Mouse (Mus musculus) midbrain, postnatal 0 days (tissue): ENCODE measurements at regions not wholly inside any gene's neighbourhood (a gene's known extent, or its start where the extent isn't known, plus 50 kb on each side); places are given as distances from the start of the nearest gene placed in this dataset.

Experiments used
- ATAC-seq: fragments of 200-750 bp; cut with Nextera tagmentation; 2 replicates; pipeline ENCODE4 v1.8.0; 2017; ENCODE audit warnings: moderate number of reproducible peaks, mild to moderate bottlenecking, moderate TSS enrichment, moderate library complexity; ENCODE audit not compliant: low FRiP score
- DNase-seq: peaks from one replicate; pipeline ENCODE4 v3.0.0-alpha.2; 2015; ENCODE audit warnings: low spot score
- H3K27ac ChIP-seq: fragments of 300-500 bp; sonication (generic); 2 replicates; pipeline ENCODE4 v1.5.1; 2014; ENCODE audit warnings: low read depth, mild to moderate bottlenecking, low read length, mixed read lengths
- H3K27me3 ChIP-seq: fragments of 300-500 bp; sonication (generic); 2 replicates; pipeline ENCODE4 v1.6.1; 2014; ENCODE audit warnings: low read length, control low read depth, mixed read lengths; ENCODE audit not compliant: insufficient read depth
- H3K36me3 ChIP-seq: fragments of 300-500 bp; sonication (generic); 2 replicates; pipeline ENCODE4 v1.6.1; 2014; ENCODE audit warnings: low read length, control low read depth, mixed read lengths; ENCODE audit not compliant: insufficient read depth
- H3K4me1 ChIP-seq: fragments of 300-500 bp; sonication (generic); 2 replicates; pipeline ENCODE4 v1.6.1; 2014; ENCODE audit warnings: mild to moderate bottlenecking, control low read depth, antibody characterized with exemption, low read length, mixed read lengths; ENCODE audit not compliant: insufficient read depth
- H3K4me2 ChIP-seq: fragments of 300-500 bp; sonication (generic); 2 replicates; pipeline ENCODE4 v1.6.1; 2014; ENCODE audit warnings: low read depth, mild to moderate bottlenecking, low read length, mixed read lengths; ENCODE audit not compliant: poor library complexity, severe bottlenecking
- H3K4me3 ChIP-seq: fragments of 300-500 bp; sonication (generic); 2 replicates; pipeline ENCODE4 v1.5.1; 2014; ENCODE audit warnings: low read depth, mild to moderate bottlenecking, low read length, moderate library complexity
- H3K9ac ChIP-seq: fragments of 300-500 bp; sonication (generic); replicated peaks from 2 replicates; pipeline ENCODE4 v1.6.1; 2014; ENCODE audit warnings: mild to moderate bottlenecking, low read length, moderate library complexity, mixed read lengths; ENCODE audit not compliant: poor library complexity, severe bottlenecking
- H3K9me3 ChIP-seq: fragments of 300-500 bp; sonication (generic); 2 replicates; pipeline ENCODE4 v1.6.1; 2016; ENCODE audit warnings: low read length, control low read depth
- CTCF ChIP-seq: IDR thresholded peaks from 2 replicates; pipeline ENCODE4 v1.5.1; 2016; ENCODE audit warnings: antibody characterized with exemption, mild to moderate bottlenecking
- WGBS: fragments of 180-500 bp; shearing (Covaris S2); extraction: QIAGEN DNeasy Blood & Tissue Kit; methylation state at CpG from one replicate; pipeline ENCODE4 v1.1.7; 2014; 5-methylcytosine and 5-hydroxymethylcytosine counted together

DNA sequence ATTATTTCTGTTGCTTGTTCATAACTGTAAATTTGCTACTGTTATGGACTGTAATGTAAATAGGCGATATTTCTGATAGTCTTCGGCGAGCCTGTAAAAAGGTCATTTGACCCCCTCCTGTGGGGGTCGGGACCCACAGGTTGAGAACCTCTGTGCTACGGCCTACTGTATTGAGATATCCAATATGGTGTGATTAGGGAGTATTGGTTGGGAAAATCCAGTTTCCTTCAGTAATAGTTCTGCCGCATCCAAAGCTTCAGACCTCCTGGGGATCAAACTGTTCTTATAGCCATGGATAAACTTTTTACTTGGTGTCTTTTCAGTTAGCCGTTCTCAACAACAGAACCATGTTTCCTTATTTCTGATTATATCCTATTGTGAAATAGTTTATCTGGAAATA, 136.5 kb upstream of the Samsn1 start:
- no peak for TF ChIP-seq CTCF
- Histone ChIP-seq H3K9ac (no peak overlapping the region), H3K4me2 (no peak overlapping the region), H3K4me3 (no peak overlapping the region), H3K27me3 (no peaks in the 10 kb centered on the region), H3K36me3 (no peaks in the 10 kb centered on the region), H3K27ac (no peak overlapping the region), H3K9me3 (no peaks in the 10 kb centered on the region), H3K4me1 (no peaks in the 10 kb centered on the region)
- 93% methylated on average over 7 of the region's 7 CpGs for WGBS
- DNase-seq = no peak
- no peak for ATAC-seq

DNA sequence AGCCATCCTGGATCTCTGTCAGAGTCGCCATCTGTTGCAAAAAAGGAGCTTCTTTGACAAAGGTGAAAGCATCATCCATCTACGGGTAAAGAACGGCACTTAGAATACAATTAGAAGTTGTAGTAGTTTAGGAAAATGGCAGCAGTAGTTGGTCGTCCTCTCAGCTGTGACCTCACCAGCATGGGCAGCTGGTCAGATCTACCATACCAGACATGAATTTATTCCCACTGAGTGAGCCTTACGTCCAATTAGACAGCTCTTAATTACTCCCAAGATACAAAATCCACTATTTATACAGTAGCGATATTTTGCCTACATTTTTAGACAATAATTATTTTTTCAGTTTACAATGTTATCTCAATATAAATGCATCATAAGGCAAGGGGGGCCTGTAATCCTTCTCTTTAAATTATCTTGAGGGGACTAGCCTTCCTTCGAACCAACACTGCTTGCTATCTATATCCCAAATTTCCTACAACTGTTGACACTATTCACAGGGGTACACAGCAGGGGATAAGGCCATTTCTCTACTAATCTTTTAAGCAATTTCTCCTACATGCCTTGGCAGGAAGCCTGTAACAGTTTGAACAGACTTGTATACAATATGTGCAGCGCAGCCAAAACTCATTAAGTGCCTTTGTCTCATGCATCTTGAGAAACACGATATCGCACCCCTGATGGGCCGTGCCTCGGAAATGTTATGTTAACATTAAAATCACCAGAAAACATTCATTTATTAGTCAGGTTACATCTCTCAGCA, 131.9 kb upstream of the Samsn1 start:
- Histone ChIP-seq H3K9me3 (no peaks in the 10 kb centered on the region), H3K27me3 (no peaks in the 10 kb centered on the region), H3K4me1 (no peaks in the 10 kb centered on the region), H3K27ac (no peak overlapping the region), H3K36me3 (no peaks in the 10 kb centered on the region), H3K9ac (no peak overlapping the region), H3K4me2 (no peak overlapping the region), H3K4me3 (no peak overlapping the region)
- DNase-seq (peak; percentile 77), ATAC-seq (no peak)
- 70% methylated on average over 12 of the region's 12 CpGs for WGBS
- no peak for TF ChIP-seq CTCF

DNA sequence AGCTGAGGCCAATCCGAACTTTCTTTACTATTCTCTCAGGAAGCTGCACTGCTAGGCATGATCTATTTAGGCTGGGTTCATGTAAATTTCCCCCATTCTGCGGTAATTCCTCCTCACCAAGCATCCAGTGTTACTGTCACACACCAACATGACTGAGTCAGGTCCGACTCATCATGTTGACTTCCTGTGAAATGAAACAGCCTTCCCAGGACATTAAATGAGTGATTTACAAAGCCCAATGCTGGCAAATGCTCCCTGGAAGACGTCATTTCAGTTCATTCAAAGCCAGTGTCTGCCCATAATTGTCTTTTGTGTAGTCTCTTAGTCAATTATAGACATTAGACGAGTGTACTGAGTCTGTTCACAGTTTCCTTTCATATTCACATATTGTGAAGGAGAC, 127.5 kb upstream of the Samsn1 start:
- Histone ChIP-seq H3K27ac (no peak overlapping the region), H3K4me1 (no peaks in the 10 kb centered on the region), H3K4me2 (no peak overlapping the region), H3K27me3 (no peaks in the 10 kb centered on the region), H3K9me3 (no peaks in the 10 kb centered on the region), H3K9ac (no peak overlapping the region), H3K4me3 (no peak overlapping the region), H3K36me3 (no peaks in the 10 kb centered on the region)
- 82% methylated on average over 5 of the region's 5 CpGs for WGBS
- ATAC-seq (no peak), DNase-seq (no peak)
- no peak for TF ChIP-seq CTCF

DNA sequence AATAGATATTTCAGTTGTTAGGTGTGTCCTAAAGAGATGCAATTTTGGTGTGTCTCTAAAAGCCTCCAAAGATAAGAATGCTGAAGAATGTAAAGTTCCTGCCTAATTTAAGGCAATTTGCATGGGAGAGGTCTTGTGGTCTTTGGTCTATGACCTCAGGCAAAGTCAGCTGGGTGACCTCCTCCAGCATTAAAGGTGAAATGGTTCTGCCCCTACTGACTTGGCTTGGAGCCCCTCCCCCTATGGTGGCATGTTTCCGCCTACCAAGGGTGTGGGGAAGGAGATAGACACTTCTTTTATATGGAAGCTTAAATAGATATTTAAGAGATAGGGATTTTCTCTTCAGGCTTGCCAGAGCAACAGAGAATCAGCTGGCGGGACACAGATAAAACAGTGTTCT, 111.8 kb upstream of the Samsn1 start:
- DNase-seq (no peak), ATAC-seq (no peak)
- Histone ChIP-seq H3K27ac (no peak overlapping the region), H3K4me3 (no peak overlapping the region), H3K9ac (no peak overlapping the region), H3K27me3 (no peaks in the 10 kb centered on the region), H3K4me1 (no peaks in the 10 kb centered on the region), H3K4me2 (no peak overlapping the region), H3K36me3 (no peaks in the 10 kb centered on the region), H3K9me3 (no peaks in the 10 kb centered on the region)
- no peak for TF ChIP-seq CTCF
- WGBS = 84% methylated on average over 2 of the region's 2 CpGs

DNA sequence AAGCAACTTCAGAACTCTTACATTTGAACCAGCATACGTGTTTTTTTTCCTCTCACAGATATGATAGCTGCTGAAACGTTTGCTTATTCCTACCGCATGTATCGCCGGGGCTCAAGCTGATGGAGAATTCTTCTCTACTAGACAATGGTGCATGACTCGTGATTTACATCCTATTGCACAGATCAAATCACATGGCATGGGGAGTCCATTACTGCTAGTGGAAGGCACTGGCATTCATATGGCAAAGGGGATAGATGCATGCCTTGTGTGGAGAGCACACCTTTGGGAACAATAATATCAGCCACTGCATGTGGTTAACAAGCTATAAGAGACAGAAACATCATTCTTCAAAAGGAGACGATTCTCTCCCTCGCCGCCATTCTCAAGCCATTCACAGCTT, 108.4 kb upstream of the Samsn1 start:
- DNase-seq = no peak
- no peak for ATAC-seq
- Histone ChIP-seq H3K4me1 (no peaks in the 10 kb centered on the region), H3K36me3 (no peaks in the 10 kb centered on the region), H3K9me3 (no peaks in the 10 kb centered on the region), H3K4me2 (no peak overlapping the region), H3K27me3 (no peaks in the 10 kb centered on the region), H3K4me3 (no peak overlapping the region), H3K27ac (no peak overlapping the region), H3K9ac (no peak overlapping the region)
- no peak for TF ChIP-seq CTCF
- 88% methylated on average over 9 of the region's 9 CpGs for WGBS

DNA sequence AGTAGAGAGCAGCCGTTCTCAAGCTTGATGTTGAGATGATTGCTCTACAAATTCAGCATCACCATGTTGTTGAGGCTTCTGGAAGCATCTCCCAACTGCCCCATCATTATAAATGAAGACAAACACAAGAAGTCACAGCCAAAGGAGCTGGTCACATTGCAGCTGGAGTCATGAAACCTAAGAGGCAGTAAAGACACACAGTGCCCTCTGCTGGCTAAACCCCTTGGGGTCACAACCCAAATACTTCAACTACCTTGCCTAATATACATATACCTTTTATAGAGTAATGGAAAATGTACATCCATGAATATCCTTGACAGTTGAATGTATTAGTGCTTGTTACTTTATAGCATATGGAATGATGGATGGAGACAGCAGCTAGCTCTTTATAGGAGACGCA, 107.9 kb upstream of the Samsn1 start:
- no peak overlapping the region for H3K27ac ChIP-seq
- no peaks in the 10 kb centered on the region for H3K4me1 ChIP-seq
- H3K4me2 ChIP-seq = no peak overlapping the region
- no peak overlapping the region for H3K9ac ChIP-seq
- 94% methylated on average over 2 of the region's 2 CpGs for WGBS
- H3K9me3 ChIP-seq = no peaks in the 10 kb centered on the region
- H3K27me3 ChIP-seq = no peaks in the 10 kb centered on the region
- peak; percentile 16; the same call in 1 of the 2 replicates for TF ChIP-seq CTCF
- H3K4me3 ChIP-seq = no peak overlapping the region
- H3K36me3 ChIP-seq = no peaks in the 10 kb centered on the region
- DNase-seq (no peak), ATAC-seq (no peak)
